Mouse (Mus musculus): ENCODE data around the gene 4931428F04Rik. TPM values are rescaled to one million over a fixed set of nuclear protein-coding genes. Genes with fewer than 3 reads are reported as not detected.
A peak's percentile ranks its signal among the peaks of the same experiment; 100 is the strongest.

Gene 4931428F04Rik
- polyA plus RNA-seq, 2 experiments, result 9.9 to 30.1 TPM

DNA sequence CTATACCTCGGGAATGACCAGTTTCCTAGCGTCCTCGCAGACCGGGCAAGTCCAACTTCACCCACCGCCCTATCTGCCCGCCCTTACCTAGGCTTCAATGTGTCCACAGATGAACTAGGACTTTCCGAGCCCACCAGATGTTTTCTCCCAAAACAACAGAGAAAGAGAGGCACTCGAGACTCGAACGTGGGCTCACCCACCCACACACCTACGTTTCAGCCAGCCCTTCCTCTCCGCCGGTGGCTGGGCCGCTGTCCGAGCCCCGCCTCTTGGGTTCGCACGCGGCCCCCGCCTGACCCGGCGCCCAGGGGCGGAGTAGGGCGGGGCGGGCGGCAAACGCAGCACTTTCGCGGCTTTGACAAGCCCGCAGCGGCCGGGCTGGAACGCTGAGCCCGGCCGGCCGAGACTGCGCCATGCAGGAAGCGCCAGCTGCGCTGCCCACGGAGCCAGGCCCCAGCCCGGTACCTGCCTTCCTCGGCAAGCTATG lies 20.2 kb downstream of the 4931428F04Rik start, which contains the start of gene Hsf4:
Gene Hsf4 (plus strand): TSS at position 341 of the 487 bp plus-strand sequence.
- no peak for ATAC-seq (ENCODE audit: low FRiP score, low read depth)

GRCm38 (mm10) chr8:105269075-105269458 lies 20.6 kb downstream of the 4931428F04Rik start:
- H3K27ac ChIP-seq (replicated peaks; ENCODE audit: low read depth, low read length), result no peak overlapping the region
- no peaks in the 10 kb centered on the region for H3K9me3 ChIP-seq (ENCODE audit: control insufficient read depth, low read length)
- peaks cover 33% of the 10 kb centered on the region for H3K4me1 ChIP-seq (ENCODE audit: control insufficient read depth, insufficient read depth, low read length)
- peak overlapping the region; percentile 44 for H3K4me3 ChIP-seq (replicated peaks; ENCODE audit: low read length)
- H3K36me3 ChIP-seq (ENCODE audit: control insufficient read depth, insufficient read depth, low read length), result no peaks in the 10 kb centered on the region
- H3K9ac ChIP-seq (ENCODE audit: low read depth, low read length, severe bottlenecking), result peak overlapping the region; percentile 29; the same call in 1 of the 2 replicates
- TF ChIP-seq POLR2A (IDR thresholded peaks at IDR 0.05; ENCODE audit: borderline replicate concordance, extremely low read depth, insufficient read depth, insufficient read length), result no peak
- ATAC-seq (ENCODE audit: low FRiP score, low read depth) (no peak), DNase-seq (ENCODE audit: low spot score) (no peak)
- H3K4me2 ChIP-seq (replicated peaks; ENCODE audit: low read depth, low read length, severe bottlenecking), result peak overlapping the region; percentile 86
- H3K27me3 ChIP-seq (ENCODE audit: control insufficient read depth, insufficient read depth, low read length), result peaks cover 81% of the 10 kb centered on the region
- under 1% methylated on average over 10 of the region's 10 CpGs for WGBS

More for the DNA sequence above, 20.2 kb downstream of the 4931428F04Rik start, which contains the start of gene Hsf4:
- DNase-seq (ENCODE audit: low spot score), result no peak
- Histone ChIP-seq H3K36me3 (ENCODE audit: control insufficient read depth, insufficient read depth, low read length) (no peaks in the 10 kb centered on the region), H3K4me2 (replicated peaks; ENCODE audit: low read depth, low read length, severe bottlenecking) (peak within 1 kb of the TSS; percentile 86), H3K27me3 (ENCODE audit: control insufficient read depth, insufficient read depth, low read length) (peaks cover 81% of the 10 kb centered on the region), H3K27ac (replicated peaks; ENCODE audit: low read depth, low read length) (no peak within 1 kb of the TSS), H3K9ac (ENCODE audit: low read depth, low read length, severe bottlenecking) (peak within 1 kb of the TSS; percentile 44), H3K4me1 (ENCODE audit: control insufficient read depth, insufficient read depth, low read length) (peaks cover 32% of the 10 kb centered on the region), H3K9me3 (ENCODE audit: control insufficient read depth, low read length) (no peaks in the 10 kb centered on the region), H3K4me3 (replicated peaks; ENCODE audit: low read length) (peak within 1 kb of the TSS; percentile 44)
- WGBS, result 8% methylated on average over 38 of the region's 42 CpGs
- no peak for TF ChIP-seq POLR2A (IDR thresholded peaks at IDR 0.05; ENCODE audit: borderline replicate concordance, extremely low read depth, insufficient read depth, insufficient read length)

GRCm38 (mm10) chr8:105268342-105269074 lies 21.2 kb downstream of the 4931428F04Rik start:
- H3K9ac ChIP-seq (ENCODE audit: low read depth, low read length, severe bottlenecking), result peak overlapping the region; percentile 44
- DNase-seq (ENCODE audit: low spot score) (peak; percentile 79), ATAC-seq (ENCODE audit: low FRiP score, low read depth) (peak; percentile 67)
- peaks cover 81% of the 10 kb centered on the region for H3K27me3 ChIP-seq (ENCODE audit: control insufficient read depth, insufficient read depth, low read length)
- peaks cover 33% of the 10 kb centered on the region for H3K4me1 ChIP-seq (ENCODE audit: control insufficient read depth, insufficient read depth, low read length)
- no peak overlapping the region for H3K27ac ChIP-seq (replicated peaks; ENCODE audit: low read depth, low read length)
- H3K4me2 ChIP-seq (replicated peaks; ENCODE audit: low read depth, low read length, severe bottlenecking), result peak overlapping the region; percentile 86
- H3K36me3 ChIP-seq (ENCODE audit: control insufficient read depth, insufficient read depth, low read length), result no peaks in the 10 kb centered on the region
- peak overlapping the region; percentile 44 for H3K4me3 ChIP-seq (replicated peaks; ENCODE audit: low read length)
- no peaks in the 10 kb centered on the region for H3K9me3 ChIP-seq (ENCODE audit: control insufficient read depth, low read length)
- 0 out of 2 replicates have a peak, but pooled peaks have one; percentile 15 for TF ChIP-seq POLR2A (IDR thresholded peaks at IDR 0.05; ENCODE audit: borderline replicate concordance, extremely low read depth, insufficient read depth, insufficient read length)
- under 1% methylated on average over 55 of the region's 65 CpGs for WGBS

DNA sequence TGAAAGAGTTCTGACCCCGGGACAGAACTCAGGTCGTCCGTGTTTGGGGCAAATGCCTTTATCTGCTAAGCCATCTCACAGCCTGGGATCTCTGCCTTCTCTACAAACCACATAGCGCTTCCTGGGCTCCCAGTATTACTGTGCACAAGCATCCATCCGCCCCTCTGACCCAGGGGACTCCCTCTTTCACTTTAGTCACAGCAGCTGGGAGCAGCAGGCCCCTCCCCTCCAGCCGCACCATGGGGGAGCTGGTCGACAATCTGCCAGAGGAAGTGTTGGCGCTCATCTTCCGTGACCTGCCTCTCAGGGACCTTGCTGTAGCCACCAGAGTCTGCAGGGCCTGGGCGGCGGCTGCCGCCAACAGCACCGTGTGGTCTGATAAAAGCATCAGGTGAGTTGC lies 22.9 kb downstream of the 4931428F04Rik start:
- Histone ChIP-seq H3K4me2 (replicated peaks; ENCODE audit: low read depth, low read length, severe bottlenecking) (no peak overlapping the region), H3K36me3 (ENCODE audit: control insufficient read depth, insufficient read depth, low read length) (no peaks in the 10 kb centered on the region), H3K9me3 (ENCODE audit: control insufficient read depth, low read length) (no peaks in the 10 kb centered on the region), H3K9ac (ENCODE audit: low read depth, low read length, severe bottlenecking) (no peak overlapping the region), H3K27ac (replicated peaks; ENCODE audit: low read depth, low read length) (no peak overlapping the region), H3K27me3 (ENCODE audit: control insufficient read depth, insufficient read depth, low read length) (peaks cover 73% of the 10 kb centered on the region), H3K4me3 (replicated peaks; ENCODE audit: low read length) (no peak overlapping the region), H3K4me1 (ENCODE audit: control insufficient read depth, insufficient read depth, low read length) (peaks cover 33% of the 10 kb centered on the region)
- no peak for TF ChIP-seq POLR2A (IDR thresholded peaks at IDR 0.05; ENCODE audit: borderline replicate concordance, extremely low read depth, insufficient read depth, insufficient read length)
- 18% methylated on average over 13 of the region's 13 CpGs for WGBS
- DNase-seq (ENCODE audit: low spot score), result no peak
- no peak for ATAC-seq (ENCODE audit: low FRiP score, low read depth)

DNA sequence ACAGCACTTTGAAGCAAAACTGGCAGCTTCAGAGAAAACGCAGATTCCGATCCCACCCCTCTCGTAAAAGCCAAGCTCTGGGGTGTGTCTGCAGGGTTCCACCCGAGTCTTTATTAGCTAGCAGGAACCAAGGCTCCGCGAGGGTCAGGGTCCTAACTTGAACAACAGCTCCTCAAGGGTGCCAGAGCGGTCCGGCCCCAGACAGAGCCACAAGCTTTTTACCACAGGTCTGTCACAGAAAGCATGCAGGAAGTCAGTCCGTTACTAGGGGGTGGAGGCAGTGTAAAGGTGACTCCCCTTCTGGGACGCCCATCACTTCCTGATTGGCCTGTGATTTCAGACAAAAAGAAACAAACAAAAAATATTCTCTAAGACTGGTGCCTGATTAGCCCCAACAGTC lies 24.5 kb downstream of the 4931428F04Rik start:
- peak overlapping the region; percentile 59 for H3K9ac ChIP-seq (ENCODE audit: low read depth, low read length, severe bottlenecking)
- no peak for TF ChIP-seq POLR2A (IDR thresholded peaks at IDR 0.05; ENCODE audit: borderline replicate concordance, extremely low read depth, insufficient read depth, insufficient read length)
- H3K4me3 ChIP-seq (replicated peaks; ENCODE audit: low read length), result peak overlapping the region; percentile 66
- WGBS, result 13% methylated on average over 10 of the region's 10 CpGs
- H3K9me3 ChIP-seq (ENCODE audit: control insufficient read depth, low read length), result no peaks in the 10 kb centered on the region; the same call in 1 of the 2 replicates
- DNase-seq (ENCODE audit: low spot score) (no peak), ATAC-seq (ENCODE audit: low FRiP score, low read depth) (no peak)
- peak overlapping the region; percentile 74 for H3K4me2 ChIP-seq (replicated peaks; ENCODE audit: low read depth, low read length, severe bottlenecking)
- H3K36me3 ChIP-seq (ENCODE audit: control insufficient read depth, insufficient read depth, low read length), result no peaks in the 10 kb centered on the region
- H3K4me1 ChIP-seq (ENCODE audit: control insufficient read depth, insufficient read depth, low read length), result peaks cover 25% of the 10 kb centered on the region
- H3K27me3 ChIP-seq (ENCODE audit: control insufficient read depth, insufficient read depth, low read length), result peaks cover 69% of the 10 kb centered on the region
- H3K27ac ChIP-seq (replicated peaks; ENCODE audit: low read depth, low read length), result no peak overlapping the region

Measured in limb, embryonic 14.5 days (tissue).